ENCODE assay signal across 10 mouse cellular contexts in genomic region chr3:84461687-84462086, GRCm38 (mm10). TPM values are rescaled to one million over a fixed set of nuclear protein-coding genes. Genes with fewer than 3 reads are reported as not detected.
DNase-seq lines count a peak whose midpoint lies in the region; ATAC-seq and TF ChIP-seq lines count a peak whose summit lies in the region.
"Had no signal": no experiment of that assay in that cellular context is flagged by ENCODE, and none has a peak within 500 bp of the region (broad histone marks: within the 10 kb centered on the region; RNA-seq: fewer than 3 reads in every experiment).

No protein-coding gene starts in this region.

- ATAC-seq in forebrain, embryonic 12.5 days (ENCODE audit: low FRiP score), result 0 out of 2 replicates have a peak, but pooled peaks have one; percentile 36
- ATAC-seq in forebrain, postnatal 0 days, result no peak
- ATAC-seq in lung, postnatal 0 days, result peak; percentile 72
- ATAC-seq in hindbrain, embryonic 13.5 days (ENCODE audit: low FRiP score), result peak; percentile 49; the same call in 1 of the 2 replicates
- ATAC-seq in neural tube, embryonic 14.5 days (ENCODE audit: low read depth), result peak; percentile 34; the same call in 1 of the 2 replicates

- H3K27ac ChIP-seq in forebrain, embryonic 12.5 days, result no peak overlapping the region
- no peak overlapping the region for H3K27ac ChIP-seq in forebrain, postnatal 0 days (ENCODE audit: low read depth, low read length)
- H3K27ac ChIP-seq in lung, postnatal 0 days (ENCODE audit: low read length), result no peak overlapping the region
- H3K27ac ChIP-seq in hindbrain, embryonic 13.5 days, result no peak overlapping the region
- no peak overlapping the region for H3K27ac ChIP-seq in neural tube, embryonic 14.5 days (ENCODE audit: low read depth, low read length)
- H3K27ac ChIP-seq: macrophage had no signal

- no peak overlapping the region for H3K9ac ChIP-seq in forebrain, embryonic 12.5 days
- no peak overlapping the region for H3K9ac ChIP-seq in forebrain, postnatal 0 days
- no peak overlapping the region for H3K9ac ChIP-seq in lung, postnatal 0 days (replicated peaks; ENCODE audit: low read depth)
- H3K9ac ChIP-seq in hindbrain, embryonic 13.5 days, result no peak overlapping the region
- no peak overlapping the region for H3K9ac ChIP-seq in neural tube, embryonic 14.5 days (replicated peaks; ENCODE audit: low read depth, low read length)

- H3K36me3 ChIP-seq in forebrain, embryonic 12.5 days (replicated peaks), result no peaks in the 10 kb centered on the region
- no peaks in the 10 kb centered on the region for H3K36me3 ChIP-seq in forebrain, postnatal 0 days (ENCODE audit: insufficient read depth)
- no peaks in the 10 kb centered on the region for H3K36me3 ChIP-seq in lung, postnatal 0 days (ENCODE audit: insufficient read depth, low read length)
- no peaks in the 10 kb centered on the region for H3K36me3 ChIP-seq in hindbrain, embryonic 13.5 days
- no peaks in the 10 kb centered on the region for H3K36me3 ChIP-seq in neural tube, embryonic 14.5 days (ENCODE audit: control insufficient read depth, insufficient read depth, low read length)

- 51% methylated on average over 4 of the region's 4 CpGs for WGBS in forebrain, embryonic 12.5 days
- 41% methylated on average over 4 of the region's 4 CpGs for WGBS in forebrain, postnatal 0 days
- 8% methylated on average over 4 of the region's 4 CpGs for WGBS in lung, postnatal 0 days
- WGBS in hindbrain, embryonic 13.5 days, result 40% methylated on average over 4 of the region's 4 CpGs
- 51% methylated on average over 4 of the region's 4 CpGs for WGBS in neural tube, embryonic 14.5 days

- TF ChIP-seq CTCF in forebrain, postnatal 0 days (IDR thresholded peaks at IDR 0.05; ENCODE audit: low read depth), result no peak
- TF ChIP-seq CTCF in lung, postnatal 0 days (IDR thresholded peaks at IDR 0.05), result no peak

- DNase-seq in forebrain, postnatal 0 days, result no peak
- no peak for DNase-seq in lung, postnatal 0 days (ENCODE audit: low spot score)
- no peak for DNase-seq in lung, adult 18-20 months
- DNase-seq in thymus, postnatal 10 days (ENCODE audit: low spot score in 2 of 2), result no peak
- no peak for DNase-seq in layer of hippocampus, adult 9-10 months (ENCODE audit: low spot score)
- DNase-seq: gastrocnemius, postnatal 36 days had no signal

- H3K4me1 ChIP-seq in forebrain, embryonic 12.5 days, result peaks cover 23% of the 10 kb centered on the region
- H3K4me1 ChIP-seq in forebrain, postnatal 0 days (ENCODE audit: insufficient read depth), result no peaks in the 10 kb centered on the region
- H3K4me1 ChIP-seq in lung, postnatal 0 days (ENCODE audit: insufficient read depth, low read depth, low read length), result 0 out of 2 replicates have a peak, but pooled peaks cover 6% of the 10 kb centered on the region
- peaks cover 24% of the 10 kb centered on the region for H3K4me1 ChIP-seq in hindbrain, embryonic 13.5 days (replicated peaks)
- H3K4me1 ChIP-seq in neural tube, embryonic 14.5 days (ENCODE audit: control insufficient read depth, insufficient read depth, low read length), result no peaks in the 10 kb centered on the region

- H3K4me2 ChIP-seq in forebrain, embryonic 12.5 days, result no peak overlapping the region
- H3K4me2 ChIP-seq in forebrain, postnatal 0 days (ENCODE audit: low read depth), result no peak overlapping the region
- no peak overlapping the region for H3K4me2 ChIP-seq in lung, postnatal 0 days (replicated peaks; ENCODE audit: low read depth, low read length)
- no peak overlapping the region for H3K4me2 ChIP-seq in hindbrain, embryonic 13.5 days
- no peak overlapping the region for H3K4me2 ChIP-seq in neural tube, embryonic 14.5 days (ENCODE audit: low read depth, low read length)

- no peak overlapping the region for H3K4me3 ChIP-seq in forebrain, embryonic 12.5 days (replicated peaks)
- H3K4me3 ChIP-seq in forebrain, postnatal 0 days (ENCODE audit: low read depth, low read length), result no peak overlapping the region
- no peak overlapping the region for H3K4me3 ChIP-seq in lung, postnatal 0 days (ENCODE audit: low read depth, low read length)
- no peak overlapping the region for H3K4me3 ChIP-seq in hindbrain, embryonic 13.5 days
- no peak overlapping the region for H3K4me3 ChIP-seq in neural tube, embryonic 14.5 days (ENCODE audit: low read depth, low read length)

- no peaks in the 10 kb centered on the region for H3K9me3 ChIP-seq in forebrain, embryonic 12.5 days
- H3K9me3 ChIP-seq in forebrain, postnatal 0 days (ENCODE audit: low read length), result no peaks in the 10 kb centered on the region
- H3K9me3 ChIP-seq in lung, postnatal 0 days (ENCODE audit: low read length), result no peaks in the 10 kb centered on the region
- H3K9me3 ChIP-seq in hindbrain, embryonic 13.5 days, result no peaks in the 10 kb centered on the region
- H3K9me3 ChIP-seq in neural tube, embryonic 14.5 days (ENCODE audit: control insufficient read depth, low read length), result no peaks in the 10 kb centered on the region

- H3K27me3 ChIP-seq in forebrain, embryonic 12.5 days, result no peaks in the 10 kb centered on the region; the same call in 1 of the 2 replicates
- H3K27me3 ChIP-seq in forebrain, postnatal 0 days (ENCODE audit: insufficient read depth, low read length), result no peaks in the 10 kb centered on the region
- H3K27me3 ChIP-seq in lung, postnatal 0 days (replicated peaks; ENCODE audit: insufficient read depth, low read length), result no peaks in the 10 kb centered on the region
- H3K27me3 ChIP-seq in hindbrain, embryonic 13.5 days, result 0 out of 2 replicates have a peak, but pooled peaks cover 4% of the 10 kb centered on the region
- no peaks in the 10 kb centered on the region for H3K27me3 ChIP-seq in neural tube, embryonic 14.5 days (ENCODE audit: control insufficient read depth, insufficient read depth, low read length)

- TF ChIP-seq EP300 in lung, postnatal 0 days (IDR thresholded peaks at IDR 0.05), result no peak

RNA-seq across cellular contexts. Expression of gene Fhdc1, which starts 18.5 kb away (rescaled TPM):
- polyA plus RNA-seq in forebrain, embryonic 12.5 days (2016; fragmentation: Nextera tagmentation; extraction: Ambion mirVana), result 3.5 and 3.6 TPM in 2 replicates
- 3.5 and 3.7 TPM in 2 replicates for total RNA-seq in forebrain, postnatal 0 days (2014; rRNA removed)
- polyA plus RNA-seq in forebrain, postnatal 0 days (2015; fragmentation: Nextera tagmentation; extraction: Ambion mirVana), result 1.6 and 1.7 TPM in 2 replicates
- 15.5 and 16.7 TPM in 2 replicates for polyA plus RNA-seq in lung, postnatal 0 days (2015; fragmentation: Nextera tagmentation; extraction: Ambion mirVana)
- 4.7 and 4.8 TPM in 2 replicates for polyA plus RNA-seq in hindbrain, embryonic 13.5 days (2015; fragmentation: Nextera tagmentation; extraction: Ambion mirVana)
- polyA plus RNA-seq in neural tube, embryonic 14.5 days (2014; fragmentation: Nextera tagmentation; extraction: Ambion mirVana), result 4.9 and 7.2 TPM in 2 replicates
